Mouse (Mus musculus) left cerebral cortex, postnatal 10 days (tissue): Measurements from ENCODE around the gene Gm45837. TPM values are rescaled to one million over a fixed set of nuclear protein-coding genes. Genes with fewer than 3 reads are reported as not detected.

ENCODE experiments used
- DNase-seq, 2 experiments: peaks; one replicate each; pipeline ENCODE4 v3.0.0; 2021 to 2022; ENCODE audit warnings: low spot score in 2 of 2, mixed read lengths in 1 of 2; ENCODE audit errors: extremely low spot score in 1 of 2
- intact Hi-C: fragments of 180-260 bp; cut with DNase I; formaldehyde crosslinking; loops from one replicate; pipeline ENCODE4 v1.15.1; 2025
- total RNA-seq, 2 experiments: library from RNA; stranded (reverse); gene quantifications; 2 replicates each; pipeline ENCODE4 v1.2.3; 2021

Gene Gm45837
- total RNA-seq, 2 experiments from 2014 or later = 1.1 to 1.8 TPM

GRCm38 (mm10) chr7:101477200-101477599 lies 66.5 kb downstream of the Gm45837 start:
- DNase-seq = no peak
- intact Hi-C loops = no loop called here

- intact Hi-C loops = no loop called here
- DNase-seq = no peak
Measured at GRCm38 (mm10) chr7:101478099-101478498, 67.4 kb downstream of the Gm45837 start.

- intact Hi-C loops = no loop called here
- no peak for DNase-seq
Measured at GRCm38 (mm10) chr7:101479841-101480240, 69.2 kb downstream of the Gm45837 start.

- no peak for DNase-seq
- intact Hi-C loops = no loop called here
Measured at GRCm38 (mm10) chr7:101480671-101481070, 70.0 kb downstream of the Gm45837 start.

GRCm38 (mm10) chr7:101481872-101482498 lies 71.3 kb downstream of the Gm45837 start:
- intact Hi-C loops = no loop called here
- no peak for DNase-seq

GRCm38 (mm10) chr7:101482499-101483081 lies 71.9 kb downstream of the Gm45837 start:
- intact Hi-C loops = no loop called here
- DNase-seq = no peak

GRCm38 (mm10) chr7:101483498-101484115 lies 72.9 kb downstream of the Gm45837 start:
- no peak for DNase-seq
- intact Hi-C loops = no loop called here

- intact Hi-C loops = no loop called here
- no peak for DNase-seq
Measured at GRCm38 (mm10) chr7:101487102-101487501, 76.4 kb downstream of the Gm45837 start.

GRCm38 (mm10) chr7:101490952-101491351 lies 80.3 kb downstream of the Gm45837 start:
- no peak for DNase-seq
- intact Hi-C loops = no loop called here

- no peak for DNase-seq
- intact Hi-C loops = no loop called here
Measured at GRCm38 (mm10) chr7:101498385-101498784, 87.7 kb downstream of the Gm45837 start.

- intact Hi-C loops = no loop called here
Measured at GRCm38 (mm10) chr7:101499251-101499650, 88.6 kb downstream of the Gm45837 start.

GRCm38 (mm10) chr7:101499701-101500100 lies 89.0 kb downstream of the Gm45837 start:
- intact Hi-C loops = no loop called here
- no peak for DNase-seq

More at GRCm38 (mm10) chr7:101499251-101499650, 88.6 kb downstream of the Gm45837 start:
- DNase-seq = peak in 1 of 2 experiments; percentile 61

GRCm38 (mm10) chr7:101501236-101501635 lies 90.5 kb downstream of the Gm45837 start:
- intact Hi-C loops = no loop called here
- no peak for DNase-seq

- intact Hi-C loops = loop anchor here (2.0 kb wide), 1 partner anchor 51 kb away; no protein-coding TSS in a partner anchor
- DNase-seq = peak in 1 of 2 experiments; percentile 57
Measured at GRCm38 (mm10) chr7:101501675-101502074, 91.0 kb downstream of the Gm45837 start.

- intact Hi-C loops = loop anchor here (2.0 kb wide), 1 partner anchor 53 kb away; no protein-coding TSS in a partner anchor
- no peak for DNase-seq
Measured at GRCm38 (mm10) chr7:101503351-101503750, 92.7 kb downstream of the Gm45837 start.

GRCm38 (mm10) chr7:101503803-101504202 lies 93.1 kb downstream of the Gm45837 start:
- intact Hi-C loops = loop anchor here (2.0 kb wide), 1 partner anchor 53 kb away; no protein-coding TSS in a partner anchor
- no peak for DNase-seq

GRCm38 (mm10) chr7:101504507-101504906 lies 93.8 kb downstream of the Gm45837 start:
- peak in 1 of 2 experiments; percentile 56 for DNase-seq
- intact Hi-C loops = no loop called here

GRCm38 (mm10) chr7:101509212-101509611 lies 98.5 kb downstream of the Gm45837 start:
- intact Hi-C loops = no loop called here
- DNase-seq = no peak

GRCm38 (mm10) chr7:101513655-101514054 lies 103.0 kb downstream of the Gm45837 start:
- intact Hi-C loops = no loop called here
- DNase-seq = peak in 1 of 2 experiments; percentile 54

GRCm38 (mm10) chr7:101514768-101515167 lies 104.1 kb downstream of the Gm45837 start:
- intact Hi-C loops = no loop called here
- no peak for DNase-seq
